In the genomic region with DNA sequence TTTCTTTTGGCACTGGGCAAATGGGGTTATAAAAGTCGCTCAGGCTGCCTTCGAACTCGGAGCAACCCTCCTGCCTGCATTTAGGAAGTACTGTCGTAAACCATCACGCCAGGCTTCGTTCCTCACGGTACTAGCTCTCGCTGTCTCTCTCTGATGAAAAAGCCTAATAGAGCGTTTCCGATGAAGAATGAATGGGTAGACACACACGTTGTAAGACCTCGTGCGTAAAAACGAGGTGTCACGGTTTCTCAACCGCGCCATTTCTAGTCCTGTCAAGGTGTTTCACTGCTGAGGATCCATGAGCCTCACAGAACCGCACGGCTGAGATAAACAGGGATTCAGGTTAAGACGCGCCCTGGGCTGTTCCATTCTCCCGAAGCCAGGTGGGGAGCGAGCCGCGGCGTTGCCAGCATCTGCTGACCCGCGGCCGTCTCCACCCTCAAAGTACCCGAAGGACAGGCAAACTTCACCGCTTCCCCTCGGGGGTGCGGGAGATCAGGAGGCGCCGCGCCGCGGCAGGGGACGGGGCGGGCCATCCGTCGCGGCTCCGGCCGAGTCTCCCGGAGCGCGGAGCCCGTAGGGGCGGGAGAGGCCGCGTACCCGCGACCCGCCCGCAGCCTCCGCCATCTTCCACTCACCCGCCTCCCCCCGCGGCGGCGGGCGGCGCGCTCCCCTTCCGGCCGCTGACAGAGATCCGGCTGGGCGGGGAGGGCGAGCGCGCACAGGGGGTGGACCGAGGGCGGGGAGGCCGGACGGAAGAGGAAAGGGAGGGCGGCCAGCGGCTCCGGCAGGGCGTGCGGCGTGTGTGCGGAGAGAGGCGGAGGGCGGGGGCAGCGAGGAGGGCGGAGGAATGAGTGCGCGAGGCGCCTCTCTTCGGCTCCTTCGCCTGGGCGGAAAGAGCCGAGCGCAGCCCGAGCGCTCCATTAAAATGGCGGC, we compare ENCODE assay signal across 7 mouse cellular contexts. TPM values are rescaled to one million over a fixed set of nuclear protein-coding genes. Genes with fewer than 3 reads are reported as not detected.
DNase-seq lines count a peak whose midpoint lies in the region; ATAC-seq lines count a peak whose summit lies in the region.

No protein-coding gene starts in this region.

- no peaks in the 10 kb centered on the region for H3K36me3 ChIP-seq in intestine, embryonic 16.5 days (ENCODE audit: control insufficient read depth, insufficient read depth, low read length)
- no peaks in the 10 kb centered on the region for H3K36me3 ChIP-seq in midbrain, embryonic 11.5 days (ENCODE audit: control insufficient read depth, insufficient read depth, low read length)

- intact Hi-C loops in gastrocnemius, postnatal 36 days (cut with DNase I): no loop called here
- intact Hi-C loops in left cerebral cortex, postnatal 36 days (cut with DNase I): loop anchor here (1.0 to 2.0 kb wide), 3 partner anchors 36 to 239 kb away; a partner anchor contains a TSS

- H3K9me3 ChIP-seq in intestine, embryonic 16.5 days (ENCODE audit: control insufficient read depth, low read length): no peaks in the 10 kb centered on the region
- H3K9me3 ChIP-seq in midbrain, embryonic 11.5 days (ENCODE audit: control insufficient read depth, low read length): no peaks in the 10 kb centered on the region

- ATAC-seq in intestine, embryonic 16.5 days: peak; percentile 98
- peak; percentile 96 for ATAC-seq in midbrain, embryonic 11.5 days (ENCODE audit: low FRiP score)

- peak; percentile 93 to 94 for DNase-seq in adrenal gland, adult 18-20 months (ENCODE audit: low spot score in 2 of 2)
- DNase-seq in embryo, embryonic 11 days: peak; percentile 96
- DNase-seq in gastrocnemius, postnatal 36 days: peak; percentile 88 to 96
- DNase-seq in left cerebral cortex, postnatal 36 days (ENCODE audit: low spot score in 2 of 2): peak; percentile 96 to 97
- peak; percentile 98 for DNase-seq in midbrain, embryonic 11.5 days (ENCODE audit: low spot score, missing footprints)
- peak; percentile 94 for DNase-seq in skeletal muscle tissue, adult 2 months (ENCODE audit: low read depth, low spot score)

- H3K4me3 ChIP-seq in intestine, embryonic 16.5 days (ENCODE audit: low read length): peak overlapping the region; percentile 96
- peak overlapping the region; percentile 94 for H3K4me3 ChIP-seq in midbrain, embryonic 11.5 days (ENCODE audit: low read depth, low read length)

- H3K27me3 ChIP-seq in intestine, embryonic 16.5 days (replicated peaks; ENCODE audit: control insufficient read depth, insufficient read depth, low read length): no peaks in the 10 kb centered on the region
- no peaks in the 10 kb centered on the region for H3K27me3 ChIP-seq in midbrain, embryonic 11.5 days (ENCODE audit: control insufficient read depth, insufficient read depth, low read length)

- H3K9ac ChIP-seq in intestine, embryonic 16.5 days (ENCODE audit: low read depth, low read length): peak overlapping the region; percentile 98
- peak overlapping the region; percentile 87 for H3K9ac ChIP-seq in midbrain, embryonic 11.5 days (ENCODE audit: low read length)

- H3K27ac ChIP-seq in intestine, embryonic 16.5 days (ENCODE audit: low read length): peak overlapping the region; percentile 99
- H3K27ac ChIP-seq in midbrain, embryonic 11.5 days (ENCODE audit: low read depth, low read length): peak overlapping the region; percentile 99

- H3K4me2 ChIP-seq in intestine, embryonic 16.5 days (ENCODE audit: low read depth, low read length): peak overlapping the region; percentile 72
- H3K4me2 ChIP-seq in midbrain, embryonic 11.5 days: peak overlapping the region; percentile 49

- WGBS in intestine, embryonic 16.5 days: under 1% methylated on average over 57 of the region's 98 CpGs
- WGBS in midbrain, embryonic 11.5 days: under 1% methylated on average over 70 of the region's 98 CpGs

- peaks cover 15% of the 10 kb centered on the region for H3K4me1 ChIP-seq in intestine, embryonic 16.5 days (ENCODE audit: control insufficient read depth, insufficient read depth, low read length)
- peaks cover 4% of the 10 kb centered on the region for H3K4me1 ChIP-seq in midbrain, embryonic 11.5 days (ENCODE audit: control insufficient read depth, insufficient read depth, low read length)

RNA-seq across cellular contexts. Expression of a gene that starts 0.8 kb away (rescaled TPM):
- total RNA-seq in adrenal gland, adult 18-20 months (2021): 10 to 100 TPM; 46.7 to 55.6 TPM
- total RNA-seq in gastrocnemius, postnatal 36 days (2021): 10 to 100 TPM; 29.7 to 39.6 TPM
- polyA plus RNA-seq in intestine, embryonic 16.5 days (2015; fragmentation: Nextera tagmentation; extraction: Ambion mirVana): 12.9 and 16.9 TPM in 2 replicates
- total RNA-seq in left cerebral cortex, postnatal 36 days (2021): 100 to 1,000 TPM in 1 of 2 experiments, 10 to 100 TPM in 1; 89.0 to 101 TPM
- 31.7 and 34.3 TPM in 2 replicates for polyA plus RNA-seq in midbrain, embryonic 11.5 days (2014; fragmentation: Nextera tagmentation; extraction: Ambion mirVana)

RNA-seq across cellular contexts. Expression of a gene that starts 50.1 kb away (rescaled TPM):
- 10 to 100 TPM; 55.2 to 62.9 TPM for total RNA-seq in adrenal gland, adult 18-20 months (2021)
- 10 to 100 TPM; 21.7 to 22.4 TPM for total RNA-seq in gastrocnemius, postnatal 36 days (2021)
- 49.6 and 52.8 TPM in 2 replicates for polyA plus RNA-seq in intestine, embryonic 16.5 days (2015; fragmentation: Nextera tagmentation; extraction: Ambion mirVana)
- 10 to 100 TPM; 50.2 to 67.6 TPM for total RNA-seq in left cerebral cortex, postnatal 36 days (2021)
- polyA plus RNA-seq in midbrain, embryonic 11.5 days (2014; fragmentation: Nextera tagmentation; extraction: Ambion mirVana): 171 and 184 TPM in 2 replicates

Comparison
In these comparisons a context has a peak if more than half of its experiments do, and no peak if none do; other contexts are left out.
1. Peak in every context shown above with its lines: DNase-seq, ATAC-seq, H3K4me3 ChIP-seq and H3K27ac ChIP-seq.